Mouse (Mus musculus) forebrain, postnatal 0 days (tissue): ENCODE data around the gene Anapc11. TPM values are rescaled to one million over a fixed set of nuclear protein-coding genes. Genes with fewer than 3 reads are reported as not detected.

Experiments
- ATAC-seq: fragments of 200-750 bp; cut with Nextera tagmentation; 2 replicates; pipeline ENCODE4 v1.8.0; 2017; ENCODE audit warnings: mild to moderate bottlenecking, moderate library complexity
- DNase-seq: peaks from one replicate; pipeline ENCODE4 v3.0.0-alpha.2; 2015
- H3K27ac ChIP-seq: fragments of 300-500 bp; sonication (generic); 2 replicates; pipeline ENCODE4 v1.5.1; 2014; ENCODE audit warnings: low read depth, mild to moderate bottlenecking, antibody characterized with exemption, low read length, moderate library complexity, mixed read lengths
- H3K27me3 ChIP-seq: fragments of 300-500 bp; sonication (generic); 2 replicates; pipeline ENCODE4 v1.6.1; 2014; ENCODE audit warnings: mild to moderate bottlenecking, low read length, mixed read lengths; ENCODE audit not compliant: insufficient read depth
- H3K36me3 ChIP-seq: fragments of 300-500 bp; sonication (generic); 2 replicates; pipeline ENCODE4 v1.6.1; 2014; ENCODE audit warnings: mild to moderate bottlenecking, moderate library complexity; ENCODE audit not compliant: insufficient read depth
- H3K4me1 ChIP-seq: fragments of 300-500 bp; sonication (generic); 2 replicates; pipeline ENCODE4 v1.6.1; 2014; ENCODE audit warnings: antibody characterized with exemption; ENCODE audit not compliant: insufficient read depth
- H3K4me2 ChIP-seq: fragments of 300-500 bp; sonication (generic); 2 replicates; pipeline ENCODE4 v1.6.1; 2014; ENCODE audit warnings: low read depth, mild to moderate bottlenecking, moderate library complexity
- H3K4me3 ChIP-seq: fragments of 300-500 bp; sonication (generic); 2 replicates; pipeline ENCODE4 v1.5.1; 2014; ENCODE audit warnings: low read depth, low read length, mixed read lengths
- H3K9ac ChIP-seq: fragments of 300-500 bp; sonication (generic); 2 replicates; pipeline ENCODE4 v1.6.1; 2014; ENCODE audit warnings: mild to moderate bottlenecking
- H3K9me3 ChIP-seq: fragments of 300-500 bp; sonication (generic); 2 replicates; pipeline ENCODE4 v1.6.1; 2016; ENCODE audit warnings: low read length
- CTCF ChIP-seq: sonication (generic); IDR thresholded peaks from 2 replicates; pipeline ENCODE4 v1.5.1; 2016; ENCODE audit warnings: antibody characterized with exemption, control low read depth, low read depth
- WGBS: fragments of 180-500 bp; shearing (Covaris S2); extraction: QIAGEN DNeasy Blood & Tissue Kit; methylation state at CpG from one replicate; pipeline ENCODE4 v1.1.7; 2014; 5-methylcytosine and 5-hydroxymethylcytosine counted together
- polyA plus RNA-seq: library from polyadenylated mRNA; unstranded; fragments of >200 nt; fragmentation: Nextera tagmentation; extraction: Ambion mirVana; gene quantifications from 2 replicates; pipeline ENCODE4 v1.2.1, GENCODE M21; 2015
- total RNA-seq: library from RNA; depleted of rRNA; stranded (reverse); fragments of >200 nt; gene quantifications from 2 replicates; pipeline ENCODE4 v1.2.3, GENCODE M21; 2014

Anapc11 gene
- total and polyA plus RNA-seq, 2 experiments from 2014 or later: 54.2 to 207 TPM

DNA sequence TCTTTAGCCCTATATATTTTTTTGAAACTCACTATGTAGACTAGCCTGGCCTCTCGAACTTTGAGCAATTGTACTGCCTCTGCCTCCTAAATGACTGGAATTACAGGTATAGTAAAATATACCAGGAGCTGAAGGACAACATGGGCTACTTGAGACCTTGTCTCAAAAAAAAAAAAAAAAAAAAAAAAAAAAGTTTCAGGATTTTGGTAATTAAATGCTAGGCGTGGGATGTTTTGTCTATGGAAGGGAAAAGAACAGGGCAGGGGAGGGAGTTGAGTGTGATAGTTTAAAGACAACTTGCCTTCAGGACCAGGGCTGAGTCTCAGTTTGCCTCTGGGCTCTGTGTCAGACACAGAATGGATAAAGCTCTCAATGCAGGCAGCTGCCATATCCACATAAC lies 23.2 kb upstream of the Anapc11 start:
- ATAC-seq: no peak
- H3K4me3 ChIP-seq: no peak overlapping the region
- WGBS: 81% methylated on average over 2 of the region's 2 CpGs
- H3K9ac ChIP-seq: no peak overlapping the region
- peaks cover 40% of the 10 kb centered on the region for H3K36me3 ChIP-seq
- DNase-seq: no peak
- peaks cover 9% of the 10 kb centered on the region for H3K4me1 ChIP-seq
- H3K27ac ChIP-seq: no peak overlapping the region
- no peaks in the 10 kb centered on the region for H3K9me3 ChIP-seq
- no peak overlapping the region for H3K4me2 ChIP-seq
- no peaks in the 10 kb centered on the region for H3K27me3 ChIP-seq
- TF ChIP-seq CTCF: no peak

DNA sequence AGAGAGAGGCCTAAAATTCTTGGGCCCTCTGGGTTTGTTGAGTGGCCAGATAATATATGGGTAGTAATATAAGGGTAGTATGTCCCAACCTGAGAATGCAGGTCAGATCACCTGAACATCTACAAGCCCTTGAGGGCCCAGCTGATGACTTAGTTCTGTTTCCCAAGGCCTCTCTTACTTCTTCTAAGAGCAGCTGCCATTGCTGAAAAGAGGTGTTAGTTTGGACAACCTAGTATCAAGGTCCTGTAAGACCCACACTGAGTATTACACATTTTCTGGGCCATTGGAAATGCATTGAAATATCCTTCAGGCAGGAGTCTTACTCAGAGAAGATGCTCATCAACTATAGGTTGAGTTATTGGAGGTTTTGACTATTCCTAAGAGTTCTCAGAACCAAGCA lies 22.3 kb upstream of the Anapc11 start:
- no peak overlapping the region for H3K4me3 ChIP-seq
- no peak overlapping the region for H3K9ac ChIP-seq
- no peak for ATAC-seq
- peaks cover 12% of the 10 kb centered on the region for H3K4me1 ChIP-seq
- no peak overlapping the region for H3K27ac ChIP-seq
- TF ChIP-seq CTCF: no peak
- no peak for DNase-seq
- peaks cover 31% of the 10 kb centered on the region for H3K36me3 ChIP-seq
- no peak overlapping the region for H3K4me2 ChIP-seq
- H3K27me3 ChIP-seq: no peaks in the 10 kb centered on the region
- H3K9me3 ChIP-seq: no peaks in the 10 kb centered on the region

DNA sequence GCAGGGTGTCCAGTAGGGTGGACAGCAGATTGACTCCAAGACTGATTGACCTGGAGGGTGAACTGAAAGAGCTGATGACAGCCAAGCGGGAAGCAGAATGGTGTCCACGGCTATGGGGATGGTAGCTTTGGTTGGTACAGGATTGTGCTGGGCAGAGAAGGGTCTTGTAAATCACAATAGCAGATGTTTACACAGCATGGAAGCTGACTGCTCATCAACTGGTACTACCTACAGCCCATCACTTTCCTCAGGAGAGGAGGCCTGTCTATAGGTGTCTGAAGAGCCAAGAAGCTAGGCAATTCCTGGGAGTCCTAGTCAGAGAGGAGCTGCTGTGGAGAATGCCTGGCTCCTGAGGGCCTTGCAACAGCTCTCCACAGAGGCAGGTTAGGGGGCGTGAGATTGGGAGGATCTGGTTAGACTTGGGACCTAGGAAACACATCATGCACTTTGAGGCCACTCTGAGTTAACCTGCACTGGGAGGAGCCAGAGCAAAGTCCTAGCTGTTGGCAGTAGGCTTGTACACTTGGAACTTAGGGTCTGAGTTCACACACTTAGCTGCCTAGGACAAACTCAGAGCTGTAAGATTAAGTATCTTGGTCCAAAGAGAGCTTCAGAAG lies 21.7 kb upstream of the Anapc11 start:
- H3K4me3 ChIP-seq: no peak overlapping the region
- TF ChIP-seq CTCF: no peak
- 94% methylated on average over 3 of the region's 3 CpGs for WGBS
- H3K9me3 ChIP-seq: no peaks in the 10 kb centered on the region
- H3K4me2 ChIP-seq: no peak overlapping the region
- ATAC-seq (no peak), DNase-seq (peak; percentile 3)
- no peak overlapping the region for H3K9ac ChIP-seq
- no peaks in the 10 kb centered on the region for H3K27me3 ChIP-seq
- H3K4me1 ChIP-seq: peaks cover 12% of the 10 kb centered on the region
- H3K36me3 ChIP-seq: peaks cover 26% of the 10 kb centered on the region
- no peak overlapping the region for H3K27ac ChIP-seq

DNA sequence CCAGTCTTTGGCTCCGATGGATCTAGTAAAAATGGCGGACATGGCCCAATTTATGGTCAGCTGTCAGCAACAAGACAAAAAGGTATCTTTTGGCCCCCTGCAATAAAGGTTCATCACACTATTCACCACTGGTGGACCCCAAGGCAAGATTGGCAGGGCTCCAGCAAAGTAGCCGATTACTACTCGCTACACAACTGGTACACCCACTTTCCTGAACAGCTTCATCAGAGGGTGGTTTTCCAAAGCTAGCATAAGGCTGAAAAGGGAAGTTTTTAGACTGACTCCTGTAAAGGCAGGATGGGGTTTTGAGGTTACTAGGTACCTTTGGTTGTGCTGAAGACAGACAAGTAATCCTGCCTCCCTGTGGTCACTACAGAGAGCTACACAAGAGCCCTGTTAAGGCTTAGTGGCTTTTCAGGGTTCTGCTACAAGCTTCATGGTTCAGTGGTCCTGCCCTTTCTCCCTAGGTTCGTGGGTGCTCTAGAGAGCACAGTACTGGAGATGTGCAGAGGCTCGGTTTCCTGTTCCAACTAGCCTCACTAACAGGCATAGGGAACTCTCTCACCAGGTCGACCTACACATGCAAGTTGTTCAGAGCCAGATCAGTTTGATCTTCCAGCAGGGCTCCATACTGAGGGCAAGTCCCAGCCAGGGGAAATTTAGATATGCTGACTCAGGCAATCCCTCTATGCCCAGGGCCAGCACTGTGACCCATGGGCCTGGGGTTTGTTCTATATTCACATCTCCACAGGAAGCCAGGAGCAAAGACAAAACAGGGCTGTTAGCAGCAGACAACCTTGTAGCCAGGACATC lies 20.8 kb upstream of the Anapc11 start:
- Histone ChIP-seq H3K4me3 (no peak overlapping the region), H3K36me3 (peaks cover 26% of the 10 kb centered on the region), H3K9ac (no peak overlapping the region), H3K4me2 (no peak overlapping the region), H3K4me1 (peaks cover 12% of the 10 kb centered on the region), H3K27ac (no peak overlapping the region), H3K9me3 (no peaks in the 10 kb centered on the region), H3K27me3 (no peaks in the 10 kb centered on the region)
- no peak for ATAC-seq
- DNase-seq: peak; percentile 54
- 76% methylated on average over 7 of the region's 7 CpGs for WGBS
- TF ChIP-seq CTCF: peak; percentile 60

DNA sequence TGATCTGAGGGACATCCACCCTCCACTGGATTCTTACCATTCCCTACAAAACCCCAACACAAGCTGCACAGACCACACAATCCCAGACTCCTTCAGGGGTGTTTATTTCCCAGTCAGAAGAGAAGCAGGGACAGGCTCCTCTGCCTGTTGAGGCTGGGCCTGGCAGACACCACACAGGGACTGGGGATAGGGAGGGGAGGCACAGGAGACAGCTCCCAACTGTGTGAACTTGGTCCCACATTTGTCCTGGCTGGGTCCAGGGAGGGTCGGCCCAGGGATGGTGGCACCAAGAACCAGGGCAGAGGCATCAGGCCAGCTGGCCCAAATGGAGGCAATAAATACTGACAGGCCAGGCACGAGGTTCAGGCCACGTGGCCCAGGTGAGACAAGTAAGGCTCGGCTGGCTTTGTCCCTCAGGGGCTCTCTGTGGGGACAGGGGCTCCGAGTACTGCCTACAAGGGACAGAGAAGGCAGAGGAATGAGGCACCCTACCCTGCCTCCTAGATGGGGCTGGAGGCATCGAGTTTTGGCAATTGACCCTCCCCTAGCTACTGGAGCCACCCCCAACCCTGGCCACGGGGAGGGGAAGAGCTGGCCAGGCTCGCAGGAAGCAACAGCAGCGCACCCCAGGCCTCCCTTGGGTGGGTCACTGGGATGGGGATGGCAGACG lies 20.1 kb upstream of the Anapc11 start:
- no peak overlapping the region for H3K9ac ChIP-seq
- peaks cover 26% of the 10 kb centered on the region for H3K36me3 ChIP-seq
- ATAC-seq: no peak
- no peaks in the 10 kb centered on the region for H3K27me3 ChIP-seq
- H3K4me1 ChIP-seq: peaks cover 12% of the 10 kb centered on the region
- DNase-seq: no peak
- H3K9me3 ChIP-seq: no peaks in the 10 kb centered on the region
- no peak for TF ChIP-seq CTCF
- no peak overlapping the region for H3K4me2 ChIP-seq
- H3K4me3 ChIP-seq: no peak overlapping the region
- WGBS: 91% methylated on average over 10 of the region's 10 CpGs
- H3K27ac ChIP-seq: no peak overlapping the region

DNA sequence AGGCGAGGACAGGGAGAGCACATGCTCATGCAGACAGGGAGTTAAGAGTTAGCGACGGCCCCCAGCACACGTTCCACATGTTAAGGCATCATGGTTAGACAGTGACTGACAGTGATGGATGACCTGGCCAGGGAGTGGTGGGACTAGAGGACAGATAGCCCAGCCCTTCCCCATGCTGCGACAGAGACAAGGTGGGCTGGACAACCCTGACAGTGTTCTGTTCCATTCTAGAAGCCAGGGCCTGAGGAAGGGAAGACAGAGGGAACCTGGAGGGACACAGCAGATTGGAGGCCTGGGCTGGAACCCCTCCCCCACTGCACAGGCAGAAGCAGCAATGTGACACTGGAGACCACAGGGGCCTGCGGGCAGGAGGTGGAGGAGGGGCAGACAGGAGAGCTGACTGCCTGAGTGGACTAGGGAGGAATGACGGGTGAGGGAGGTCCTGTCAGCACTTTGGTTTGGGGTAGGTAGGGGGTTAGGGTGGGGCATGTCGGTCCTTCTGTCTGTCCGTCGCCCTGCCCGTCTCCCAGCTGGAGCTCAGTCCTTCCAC lies 19.5 kb upstream of the Anapc11 start:
- Histone ChIP-seq H3K36me3 (peaks cover 26% of the 10 kb centered on the region), H3K27ac (no peak overlapping the region), H3K4me1 (peaks cover 12% of the 10 kb centered on the region), H3K27me3 (no peaks in the 10 kb centered on the region), H3K9me3 (no peaks in the 10 kb centered on the region), H3K9ac (no peak overlapping the region), H3K4me2 (no peak overlapping the region), H3K4me3 (no peak overlapping the region)
- TF ChIP-seq CTCF: no peak
- ATAC-seq (no peak), DNase-seq (no peak)
- 89% methylated on average over 11 of the region's 11 CpGs for WGBS
